Mouse (Mus musculus): ENCODE measurements around the gene Elovl6. TPM values are rescaled to one million over a fixed set of nuclear protein-coding genes. Genes with fewer than 3 reads are reported as not detected.

Gene Elovl6
- polyA plus RNA-seq, 1 experiment from 2014 or later, result 39.9 TPM

DNA sequence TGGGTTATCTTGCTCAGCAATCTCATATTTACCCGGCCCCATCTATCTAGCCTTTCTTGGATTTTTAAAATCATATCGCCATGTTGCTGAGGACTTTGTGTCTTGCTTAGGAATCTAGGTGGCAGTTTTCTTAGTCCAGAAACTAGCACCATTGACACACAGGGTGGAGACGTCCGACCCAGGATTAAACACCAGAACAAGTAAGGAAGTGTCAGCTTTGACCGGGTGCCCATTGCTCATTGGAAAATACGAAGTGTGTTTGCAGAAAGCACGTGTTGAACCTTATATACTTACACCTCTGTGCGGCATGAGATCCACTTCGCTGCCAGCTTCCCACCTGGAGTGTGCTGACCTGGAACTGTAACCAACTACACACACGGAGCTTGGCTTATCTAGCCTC lies 57.5 kb downstream of the Elovl6 start:
- no peaks in the 10 kb centered on the region for H3K4me1 ChIP-seq
- H3K9ac ChIP-seq, result no peak overlapping the region
- WGBS, result 93% methylated on average over 10 of the region's 10 CpGs
- no peak for ATAC-seq (ENCODE audit: insufficient number of reproducible peaks, insufficient read depth, low FRiP score, low TSS enrichment, low read depth)
- no peaks in the 10 kb centered on the region for H3K27me3 ChIP-seq
- no peak overlapping the region for H3K4me3 ChIP-seq
- no peak overlapping the region for H3K27ac ChIP-seq
- H3K9me3 ChIP-seq, result no peaks in the 10 kb centered on the region
- H3K36me3 ChIP-seq, result peaks cover 11% of the 10 kb centered on the region
- H3K4me2 ChIP-seq, result no peak overlapping the region

DNA sequence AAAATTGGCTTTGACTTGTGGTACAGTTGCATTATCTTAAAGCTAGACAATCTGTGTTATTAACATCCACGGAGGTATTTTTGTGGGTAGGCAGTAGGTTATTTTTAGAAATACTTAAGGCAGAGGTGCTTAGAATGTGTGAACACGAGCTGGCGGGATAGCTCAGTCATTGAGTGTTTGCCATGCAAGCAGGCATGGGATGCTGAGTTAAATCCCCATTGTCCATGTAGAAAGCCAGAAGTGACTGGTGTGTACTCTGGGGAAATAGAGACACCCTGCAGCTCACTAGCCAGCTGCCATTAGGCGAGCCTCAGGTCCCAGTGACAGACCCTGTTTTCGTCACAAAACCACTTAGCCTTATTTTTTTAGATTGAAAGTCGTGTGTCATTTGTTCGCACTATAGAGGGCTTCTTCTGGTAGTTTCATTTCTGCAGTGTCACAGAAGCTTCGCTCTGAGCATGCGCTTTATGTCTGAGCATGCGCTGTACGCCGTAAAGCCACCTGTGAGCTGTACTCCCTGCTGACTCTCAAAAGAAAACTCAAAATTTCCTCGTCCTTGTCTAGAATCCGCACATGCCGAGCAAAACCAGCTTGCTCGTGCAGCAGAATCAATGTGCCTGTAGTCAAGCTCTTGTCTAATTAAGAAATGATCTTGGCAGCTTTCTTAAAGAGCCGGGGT lies 58.5 kb downstream of the Elovl6 start:
- ATAC-seq (ENCODE audit: insufficient number of reproducible peaks, insufficient read depth, low FRiP score, low TSS enrichment, low read depth), result no peak

DNA sequence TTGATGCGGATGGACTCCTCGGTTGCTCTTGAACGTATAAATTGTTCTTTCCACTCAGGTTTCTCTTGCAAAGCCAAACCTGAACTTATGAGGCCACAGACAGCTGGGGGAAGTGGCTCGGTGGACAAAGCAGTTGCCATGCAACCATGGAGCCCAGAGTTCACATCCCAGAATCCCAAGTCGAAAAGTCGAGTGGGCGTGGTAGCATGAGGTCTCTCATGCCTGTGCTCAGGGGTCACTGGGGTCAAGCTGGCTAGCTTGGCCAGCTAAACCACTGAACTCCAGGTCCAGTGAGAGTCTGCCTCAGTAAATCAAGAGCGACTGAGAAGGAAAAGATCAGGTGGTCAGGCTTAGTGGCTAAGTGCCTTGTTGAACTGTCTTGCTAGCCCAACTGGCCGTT lies 59.1 kb downstream of the Elovl6 start:
- H3K9me3 ChIP-seq, result no peaks in the 10 kb centered on the region

More for the DNA sequence above, 58.5 kb downstream of the Elovl6 start:
- peaks cover 11% of the 10 kb centered on the region for H3K36me3 ChIP-seq
- no peak overlapping the region for H3K4me2 ChIP-seq
- H3K9me3 ChIP-seq, result no peaks in the 10 kb centered on the region
- whole genome bisulfite sequencing, result 84% methylated on average over 17 of the region's 17 CpGs
- no peaks in the 10 kb centered on the region for H3K4me1 ChIP-seq
- no peaks in the 10 kb centered on the region for H3K27me3 ChIP-seq
- H3K27ac ChIP-seq, result no peak overlapping the region
- H3K9ac ChIP-seq, result no peak overlapping the region
- no peak overlapping the region for H3K4me3 ChIP-seq

DNA sequence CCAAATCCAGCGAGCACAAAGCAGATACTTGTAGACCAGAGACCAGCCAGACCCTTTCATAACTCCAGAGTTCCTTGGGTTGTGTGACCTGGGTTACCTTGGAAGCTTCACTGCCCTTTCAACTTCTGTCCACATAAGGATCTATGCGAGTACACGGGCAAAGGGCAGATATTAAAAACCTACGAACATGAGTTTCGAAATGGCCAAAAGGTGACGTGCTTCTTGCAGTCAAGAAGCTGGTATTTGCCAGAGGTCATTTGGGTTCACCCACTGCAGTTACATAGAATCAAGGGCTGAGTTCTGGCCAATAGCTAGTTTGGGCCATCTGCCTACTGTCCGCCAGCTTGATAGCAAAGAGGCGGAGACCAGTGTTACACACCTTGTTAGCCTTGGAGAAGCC lies 59.6 kb downstream of the Elovl6 start:
- H3K27ac ChIP-seq, result no peak overlapping the region
- H3K9ac ChIP-seq, result no peak overlapping the region
- 95% methylated on average over 8 of the region's 8 CpGs for WGBS
- no peak for ATAC-seq (ENCODE audit: insufficient number of reproducible peaks, insufficient read depth, low FRiP score, low TSS enrichment, low read depth)
- no peak overlapping the region for H3K4me3 ChIP-seq
- peaks cover 11% of the 10 kb centered on the region for H3K36me3 ChIP-seq
- no peaks in the 10 kb centered on the region for H3K27me3 ChIP-seq
- no peaks in the 10 kb centered on the region for H3K9me3 ChIP-seq
- H3K4me1 ChIP-seq, result no peaks in the 10 kb centered on the region
- no peak overlapping the region for H3K4me2 ChIP-seq

More for the DNA sequence above, 59.1 kb downstream of the Elovl6 start:
- WGBS, result 83% methylated on average over 9 of the region's 9 CpGs
- no peak overlapping the region for H3K27ac ChIP-seq
- no peaks in the 10 kb centered on the region for H3K4me1 ChIP-seq
- no peak overlapping the region for H3K4me2 ChIP-seq
- H3K36me3 ChIP-seq, result peaks cover 11% of the 10 kb centered on the region
- no peaks in the 10 kb centered on the region for H3K27me3 ChIP-seq
- no peak overlapping the region for H3K4me3 ChIP-seq
- no peak for ATAC-seq (ENCODE audit: insufficient number of reproducible peaks, insufficient read depth, low FRiP score, low TSS enrichment, low read depth)
- H3K9ac ChIP-seq, result no peak overlapping the region

DNA sequence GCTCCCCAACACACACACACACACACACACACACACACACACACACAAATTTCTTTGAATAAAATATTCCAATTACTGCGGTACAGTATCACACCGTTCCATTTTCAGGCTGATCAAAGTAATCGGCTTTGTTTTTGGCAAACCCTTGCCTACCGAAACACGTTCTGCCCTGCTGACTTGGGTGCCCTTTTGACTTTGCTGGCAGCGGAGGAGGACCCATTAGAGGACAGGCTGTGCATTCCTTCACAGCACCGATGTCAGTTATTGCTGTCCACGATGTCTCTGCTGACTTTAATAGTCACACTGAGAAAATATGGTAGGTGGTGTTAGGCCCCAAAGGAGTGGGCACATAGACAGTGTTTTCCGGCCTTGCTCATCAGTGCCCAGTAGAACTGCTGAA lies 60.8 kb downstream of the Elovl6 start:
- Histone ChIP-seq H3K9ac (no peak overlapping the region), H3K4me1 (no peaks in the 10 kb centered on the region), H3K36me3 (peaks cover 11% of the 10 kb centered on the region), H3K9me3 (no peaks in the 10 kb centered on the region), H3K27me3 (no peaks in the 10 kb centered on the region), H3K27ac (no peak overlapping the region), H3K4me2 (no peak overlapping the region), H3K4me3 (no peak overlapping the region)
- 94% methylated on average over 9 of the region's 9 CpGs for whole genome bisulfite sequencing
- ATAC-seq (ENCODE audit: insufficient number of reproducible peaks, insufficient read depth, low FRiP score, low TSS enrichment, low read depth), result no peak

DNA sequence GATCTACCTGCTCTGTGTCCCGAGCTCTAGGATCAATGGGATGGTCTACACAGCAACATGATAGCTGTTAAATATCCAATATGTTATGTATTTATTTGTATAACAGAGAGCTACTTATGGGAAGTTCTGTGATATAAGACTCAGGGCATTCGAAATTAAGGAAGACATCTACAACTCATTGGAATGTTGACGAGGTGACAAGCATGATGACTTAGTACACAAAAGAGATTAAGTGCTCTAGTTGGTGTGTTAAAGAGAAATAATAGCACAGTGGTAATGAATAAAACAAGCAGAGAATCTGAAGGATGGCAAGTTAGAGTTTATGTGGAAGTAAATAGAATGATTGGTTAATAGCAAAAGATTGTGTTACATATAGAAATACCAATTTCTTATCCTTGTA lies 61.6 kb downstream of the Elovl6 start:
- H3K4me3 ChIP-seq, result no peak overlapping the region
- no peak overlapping the region for H3K9ac ChIP-seq
- H3K4me1 ChIP-seq, result peaks cover 4% of the 10 kb centered on the region; the same call in 1 of the 2 replicates
- no peak overlapping the region for H3K4me2 ChIP-seq
- WGBS, result 87% methylated on average over 3 of the region's 3 CpGs
- H3K27ac ChIP-seq, result no peak overlapping the region
- no peaks in the 10 kb centered on the region for H3K27me3 ChIP-seq
- ATAC-seq (ENCODE audit: insufficient number of reproducible peaks, insufficient read depth, low FRiP score, low TSS enrichment, low read depth), result no peak
- no peaks in the 10 kb centered on the region for H3K9me3 ChIP-seq
- H3K36me3 ChIP-seq, result peaks cover 10% of the 10 kb centered on the region

DNA sequence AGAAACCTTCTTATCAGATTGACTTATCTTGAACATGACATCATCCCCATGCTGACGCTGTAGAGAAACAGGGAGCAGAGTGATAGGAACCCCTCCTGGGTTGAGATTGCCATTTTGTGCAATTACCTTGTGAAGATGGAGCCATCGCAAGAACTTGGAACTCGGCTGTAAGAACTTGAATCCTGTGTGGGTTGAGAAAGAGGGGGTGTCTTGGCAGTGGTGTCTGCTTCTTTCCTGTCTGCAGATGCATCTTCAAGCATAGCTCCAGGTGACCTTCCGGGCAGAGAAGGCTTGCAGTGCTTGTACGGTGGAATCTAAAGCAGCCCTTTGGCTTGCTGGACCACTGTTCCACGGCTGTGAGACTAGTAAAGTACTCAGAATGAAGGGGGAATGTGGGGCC lies 63.9 kb downstream of the Elovl6 start:
- no peak for ATAC-seq (ENCODE audit: insufficient number of reproducible peaks, insufficient read depth, low FRiP score, low TSS enrichment, low read depth)
- Histone ChIP-seq H3K4me3 (no peak overlapping the region), H3K27me3 (no peaks in the 10 kb centered on the region), H3K4me1 (peaks cover 5% of the 10 kb centered on the region; the same call in 1 of the 2 replicates), H3K9ac (no peak overlapping the region), H3K27ac (no peak overlapping the region), H3K9me3 (no peaks in the 10 kb centered on the region), H3K36me3 (no peaks in the 10 kb centered on the region), H3K4me2 (no peak overlapping the region)
- 89% methylated on average over 6 of the region's 6 CpGs for WGBS

DNA sequence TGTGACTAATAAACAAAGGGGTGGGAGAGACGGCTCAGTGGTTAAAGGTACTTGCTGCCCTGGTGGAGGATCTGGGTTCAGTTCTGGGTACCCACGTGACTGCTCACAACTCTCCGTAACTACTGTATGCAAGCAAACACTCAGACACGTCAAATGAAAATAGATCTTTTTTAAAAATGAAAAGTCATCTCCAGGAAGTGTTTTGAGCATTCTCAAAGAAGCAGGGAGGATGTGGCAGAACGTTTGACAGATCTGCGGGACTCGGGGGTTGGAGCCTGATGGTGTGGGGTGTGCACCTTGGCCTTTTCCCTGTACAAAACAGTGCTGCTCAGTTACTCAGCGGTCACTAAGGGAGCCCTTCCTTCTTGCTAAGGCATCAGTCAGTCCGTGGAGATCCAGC lies 70.1 kb downstream of the Elovl6 start:
- ATAC-seq (ENCODE audit: insufficient number of reproducible peaks, insufficient read depth, low FRiP score, low TSS enrichment, low read depth), result no peak
- H3K27me3 ChIP-seq, result no peaks in the 10 kb centered on the region
- no peak overlapping the region for H3K27ac ChIP-seq
- H3K4me2 ChIP-seq, result no peak overlapping the region
- H3K4me1 ChIP-seq, result peaks cover 5% of the 10 kb centered on the region; the same call in 1 of the 2 replicates
- H3K4me3 ChIP-seq, result no peak overlapping the region
- 79% methylated on average over 9 of the region's 9 CpGs for WGBS
- no peak overlapping the region for H3K9ac ChIP-seq
- no peaks in the 10 kb centered on the region for H3K9me3 ChIP-seq
- H3K36me3 ChIP-seq, result peaks cover 6% of the 10 kb centered on the region

DNA sequence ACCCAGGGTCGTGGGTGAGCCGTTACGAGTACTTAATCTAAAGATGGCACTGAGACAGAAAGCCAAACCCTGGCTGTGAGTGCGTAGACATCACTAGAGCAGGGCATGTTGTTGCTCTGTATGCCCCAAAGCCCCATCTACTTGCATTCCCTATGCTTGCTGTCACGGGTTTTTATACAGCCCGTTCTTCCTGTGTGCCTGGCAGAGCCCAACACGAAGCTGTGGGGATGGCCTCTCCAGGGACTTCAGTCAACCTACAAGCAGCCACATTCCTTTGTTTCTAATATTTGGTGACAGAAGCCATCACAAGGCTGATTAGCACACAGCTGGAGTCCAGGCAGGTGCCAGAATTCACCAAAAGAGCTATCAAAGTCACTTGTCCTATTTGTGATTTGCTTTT lies 73.3 kb downstream of the Elovl6 start:
- Histone ChIP-seq H3K27me3 (no peaks in the 10 kb centered on the region), H3K4me1 (peaks cover 10% of the 10 kb centered on the region), H3K4me3 (no peak overlapping the region), H3K9ac (no peak overlapping the region), H3K36me3 (peaks cover 8% of the 10 kb centered on the region), H3K27ac (no peak overlapping the region), H3K4me2 (no peak overlapping the region), H3K9me3 (no peaks in the 10 kb centered on the region)
- WGBS, result 81% methylated on average over 7 of the region's 7 CpGs
- ATAC-seq (ENCODE audit: insufficient number of reproducible peaks, insufficient read depth, low FRiP score, low TSS enrichment, low read depth), result no peak

DNA sequence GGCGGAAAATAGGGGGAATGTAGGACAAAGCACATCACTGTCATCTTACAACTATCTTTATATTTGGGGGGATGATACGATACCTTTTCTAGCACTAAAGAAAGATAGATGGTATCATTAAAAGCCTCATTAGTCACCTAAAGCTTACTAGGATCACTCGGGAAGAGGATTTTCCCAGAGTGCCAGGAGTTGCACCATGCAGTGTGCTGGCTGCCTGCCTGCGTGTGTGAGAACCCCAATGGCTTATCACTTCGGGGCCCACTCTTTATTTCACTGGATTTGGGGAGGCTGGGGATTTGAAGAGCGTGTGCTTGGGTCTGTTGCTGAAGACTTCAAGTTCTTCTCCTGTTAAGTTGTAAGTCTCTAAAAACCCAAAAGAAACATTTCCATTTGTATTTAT lies 73.8 kb downstream of the Elovl6 start:
- no peaks in the 10 kb centered on the region for H3K9me3 ChIP-seq
- no peaks in the 10 kb centered on the region for H3K27me3 ChIP-seq
- peaks cover 12% of the 10 kb centered on the region for H3K36me3 ChIP-seq
- ATAC-seq (ENCODE audit: insufficient number of reproducible peaks, insufficient read depth, low FRiP score, low TSS enrichment, low read depth), result no peak
- H3K4me1 ChIP-seq, result peaks cover 10% of the 10 kb centered on the region
- no peak overlapping the region for H3K4me2 ChIP-seq
- H3K9ac ChIP-seq, result no peak overlapping the region
- 82% methylated on average over 6 of the region's 6 CpGs for WGBS
- H3K4me3 ChIP-seq, result no peak overlapping the region
- no peak overlapping the region for H3K27ac ChIP-seq

DNA sequence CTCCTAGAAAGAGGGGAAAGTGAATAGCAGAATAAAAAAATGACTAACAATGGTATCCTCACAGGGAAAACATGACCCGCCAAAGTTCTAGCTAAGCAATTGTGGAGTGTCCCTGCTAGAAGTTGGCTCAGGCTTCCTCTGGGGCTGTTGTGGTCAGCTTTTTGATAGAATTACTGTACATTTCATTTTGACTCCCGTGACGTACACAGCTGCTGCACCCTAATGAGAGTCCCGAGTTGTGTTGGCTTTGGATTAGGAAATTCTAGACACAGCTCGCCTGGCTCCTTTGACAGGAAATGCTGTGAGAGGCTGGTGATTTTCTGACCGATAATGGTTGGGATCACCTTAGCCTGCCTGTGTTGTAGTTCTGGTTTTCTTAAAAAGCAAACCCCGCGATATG lies 79.5 kb downstream of the Elovl6 start:
- Histone ChIP-seq H3K9ac (no peak overlapping the region), H3K9me3 (no peaks in the 10 kb centered on the region), H3K36me3 (peaks cover 6% of the 10 kb centered on the region), H3K4me3 (no peak overlapping the region), H3K27me3 (no peaks in the 10 kb centered on the region), H3K4me2 (no peak overlapping the region), H3K27ac (peak overlapping the region; percentile 8; the same call in 1 of the 2 replicates), H3K4me1 (peaks cover 31% of the 10 kb centered on the region)
- ATAC-seq (ENCODE audit: insufficient number of reproducible peaks, insufficient read depth, low FRiP score, low TSS enrichment, low read depth), result no peak
- WGBS, result 71% methylated on average over 8 of the region's 8 CpGs

DNA sequence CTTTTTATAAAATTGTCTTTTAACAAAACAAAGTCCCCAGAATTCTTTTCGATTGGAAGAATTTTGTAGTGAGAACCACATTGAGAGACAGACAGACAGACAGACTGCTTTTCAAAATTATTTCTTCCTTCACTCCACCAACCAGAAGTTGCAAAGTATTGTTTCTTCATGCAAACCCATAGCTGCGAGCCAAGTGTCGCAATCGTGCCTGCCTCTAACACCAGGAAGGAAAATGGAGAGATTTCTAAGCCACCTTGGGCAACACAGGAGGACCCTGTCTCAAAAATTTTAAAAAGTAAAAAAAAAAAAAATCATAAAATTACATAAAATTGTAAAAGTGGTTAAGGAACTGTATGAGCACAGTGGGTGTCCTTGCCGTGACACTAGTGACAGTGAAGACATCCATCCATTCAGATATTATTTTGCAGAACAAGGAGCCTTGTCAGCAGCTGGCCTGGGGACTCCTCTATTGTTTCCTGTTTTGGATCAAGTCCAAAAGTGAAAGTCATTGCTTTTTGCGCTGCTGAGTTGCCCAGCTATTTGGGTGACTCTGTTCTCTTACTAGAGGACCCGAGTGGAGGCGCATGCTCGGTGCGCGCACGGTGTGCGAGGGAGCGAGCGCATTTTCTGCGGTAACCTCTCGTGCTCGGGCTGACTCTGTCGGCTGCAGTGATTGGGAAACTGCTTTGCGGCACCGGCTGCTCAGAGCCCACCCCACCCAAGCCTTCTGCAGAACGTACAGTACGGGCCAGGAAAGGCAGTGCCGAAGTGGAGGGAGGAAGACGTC lies 80.3 kb downstream of the Elovl6 start:
- 85% methylated on average over 25 of the region's 25 CpGs for WGBS
- Histone ChIP-seq H3K9me3 (no peaks in the 10 kb centered on the region), H3K36me3 (peaks cover 6% of the 10 kb centered on the region), H3K27me3 (no peaks in the 10 kb centered on the region), H3K4me2 (no peak overlapping the region), H3K4me3 (no peak overlapping the region), H3K27ac (no peak overlapping the region), H3K9ac (no peak overlapping the region), H3K4me1 (peaks cover 31% of the 10 kb centered on the region)
- no peak for ATAC-seq (ENCODE audit: insufficient number of reproducible peaks, insufficient read depth, low FRiP score, low TSS enrichment, low read depth)

Data from embryonic facial prominence, embryonic 13.5 days (tissue).